Mouse (Mus musculus) myocyte (in vitro differentiated cells): ENCODE results near the gene Hes2.

ENCODE experiments used
- E2F4 ChIP-seq: IDR thresholded peaks from one replicate; pipeline ENCODE4 v1.6.1; 2011; ENCODE audit warnings: mild to moderate bottlenecking, control low read depth, moderate library complexity; ENCODE audit not compliant: insufficient read depth
- POLR2A ChIP-seq: IDR thresholded peaks from one replicate; pipeline ENCODE4 v1.6.1; 2011; ENCODE audit warnings: low read depth, mild to moderate bottlenecking, control low read depth, moderate library complexity; ENCODE audit not compliant: insufficient read length
- POLR2AphosphoS2 ChIP-seq: IDR thresholded peaks from one replicate; pipeline ENCODE4 v1.6.1; 2011; ENCODE audit warnings: low read depth, control low read depth; ENCODE audit not compliant: insufficient read length
- TCF12 ChIP-seq: IDR thresholded peaks from one replicate; pipeline ENCODE4 v1.6.1; 2011; ENCODE audit warnings: mild to moderate bottlenecking, control low read depth; ENCODE audit not compliant: poor library complexity, insufficient read depth, severe bottlenecking
- TCF3 ChIP-seq: IDR thresholded peaks from one replicate; pipeline ENCODE4 v1.6.1; 2011; ENCODE audit warnings: low read depth, control low read depth; ENCODE audit not compliant: insufficient read length

DNA sequence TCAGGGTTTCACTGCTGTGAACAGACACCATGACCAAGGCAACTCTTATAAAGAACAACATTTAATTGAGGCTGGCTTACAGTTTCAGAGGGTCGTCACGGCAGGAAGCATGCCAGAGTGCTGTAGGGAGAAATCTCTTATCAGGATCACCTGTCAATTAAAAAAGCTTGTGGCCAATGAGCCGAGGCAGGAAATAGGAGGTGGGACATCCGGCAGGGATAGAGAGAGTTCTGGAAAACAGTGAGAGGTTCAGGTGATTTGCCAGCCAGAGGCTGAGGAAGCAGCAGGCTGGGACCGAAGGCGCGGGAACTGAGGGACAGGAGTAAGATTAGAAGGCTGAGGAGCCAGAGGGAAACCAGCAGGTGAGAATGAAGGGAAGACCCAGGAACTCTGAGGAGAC lies 10.4 kb downstream of the Hes2 start:
- TF ChIP-seq TCF3 (no peak), POLR2A (no peak), E2F4 (no peak), POLR2AphosphoS2 (no peak), TCF12 (no peak)
